Mouse (Mus musculus) lung, adult 2 months (tissue): Measurements from ENCODE around the gene Speer4f2.

Experiments used
- CTCF ChIP-seq: fragments of 200-500 bp; IDR thresholded peaks from 2 replicates; pipeline ENCODE4 v1.5.1; 2011; ENCODE audit warnings: mild to moderate bottlenecking, low read length, control low read depth; ENCODE audit not compliant: insufficient read depth
- POLR2A ChIP-seq: fragments of 200-500 bp; IDR thresholded peaks from 2 replicates; pipeline ENCODE4 v1.6.1; 2011; ENCODE audit warnings: low read depth, mild to moderate bottlenecking, control low read depth, low read length, borderline replicate concordance; ENCODE audit errors: extremely low read depth

DNA sequence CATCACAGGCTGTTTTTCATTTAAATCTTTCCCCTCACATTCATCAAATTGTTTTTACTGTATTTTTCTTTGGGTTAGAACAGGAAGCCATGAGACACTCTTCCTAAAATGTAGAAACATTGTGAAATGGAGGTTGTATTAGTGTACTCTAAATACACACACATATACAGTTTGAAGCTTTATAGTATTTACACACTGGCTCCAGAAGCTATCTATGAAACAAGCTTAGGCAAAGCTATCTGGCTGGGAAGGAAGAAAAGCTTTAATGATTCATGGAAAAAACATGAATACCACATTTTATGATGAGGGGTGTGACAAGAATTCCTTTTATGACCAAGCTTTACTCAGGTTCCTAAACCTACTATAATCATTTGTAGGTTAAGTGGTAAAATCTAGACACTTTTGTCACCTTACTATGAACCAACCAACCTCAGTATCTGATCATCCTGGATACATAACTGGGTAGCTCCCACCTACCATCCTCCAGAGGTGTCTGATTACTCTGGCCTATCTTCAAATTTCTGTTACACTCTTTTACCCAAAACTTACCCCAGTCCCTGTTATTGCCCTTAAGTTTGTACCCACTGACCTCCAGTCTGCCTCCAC is 13.5 kb upstream of the Speer4f2 start:
- TF ChIP-seq POLR2A (no peak), CTCF (no peak)
